Mouse (Mus musculus) liver, adult 2 months (tissue): ENCODE results near the gene Dnajc3.

Experiments used
- CTCF ChIP-seq: fragments of 200-500 bp; IDR thresholded peaks from 2 replicates; pipeline ENCODE4 v1.5.1; 2011; ENCODE audit warnings: low read depth, low read length, control low read depth
- POLR2A ChIP-seq: fragments of 200-500 bp; IDR thresholded peaks from 2 replicates; pipeline ENCODE4 v1.6.1; 2011; ENCODE audit warnings: low read length, control low read depth; ENCODE audit not compliant: insufficient read depth; ENCODE audit errors: extremely low read depth

DNA sequence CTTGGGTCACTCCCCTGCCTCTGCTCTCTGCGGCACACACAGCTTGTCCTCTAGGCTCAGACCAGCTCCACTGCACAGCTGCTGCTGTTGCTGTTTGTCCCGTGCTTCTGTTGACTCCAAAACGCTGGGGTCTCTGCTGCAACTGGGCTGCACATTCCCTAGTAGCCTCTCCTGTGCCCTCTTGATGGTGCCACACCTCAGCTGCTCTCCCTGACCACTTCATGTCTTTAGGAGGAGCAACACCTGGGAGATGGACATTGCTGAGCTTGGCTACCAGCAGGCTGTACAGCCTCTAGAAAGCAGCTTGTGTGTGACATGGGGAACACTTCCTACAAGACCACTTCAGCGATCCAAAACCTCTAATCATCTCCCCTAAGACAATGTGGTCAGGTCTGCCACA is 46.4 kb downstream of the Dnajc3 start:
- no peak for TF ChIP-seq CTCF
- no peak for TF ChIP-seq POLR2A
